Mouse (Mus musculus): ENCODE data around the gene Rbm4.

Rbm4 gene

GRCm38 (mm10) chr19:4793831-4794422 is at the start of gene Rbm4:
TSS of gene Rbm4 (minus strand) at chr19:4793901.
- peak; percentile 97 for DNase-seq (ENCODE audit: low spot score in 2 of 2)

GRCm38 (mm10) chr19:4842611-4843010 is 48.9 kb upstream of the Rbm4 start:
- DNase-seq (ENCODE audit: low spot score in 2 of 2): no peak

GRCm38 (mm10) chr19:4840848-4841247 is 47.1 kb upstream of the Rbm4 start:
- no peak for DNase-seq (ENCODE audit: low spot score in 2 of 2)

- DNase-seq (ENCODE audit: low spot score in 2 of 2): peak; percentile 95
Measured at GRCm38 (mm10) chr19:4839149-4839548, 45.4 kb upstream of the Rbm4 start, which contains the start of the genes Ccs and Ccdc87. TSS of gene Ccs (minus strand) at chr19:4839332. TSS of gene Ccdc87 (plus strand) at chr19:4839366.

- DNase-seq (ENCODE audit: low spot score in 2 of 2): no peak
Measured at GRCm38 (mm10) chr19:4838526-4839140, 44.9 kb upstream of the Rbm4 start.

GRCm38 (mm10) chr19:4837049-4837448 is 43.3 kb upstream of the Rbm4 start:
- DNase-seq (ENCODE audit: low spot score in 2 of 2): no peak

- no peak for DNase-seq (ENCODE audit: low spot score in 2 of 2)
Measured at GRCm38 (mm10) chr19:4836096-4836495, 42.4 kb upstream of the Rbm4 start.

GRCm38 (mm10) chr19:4833977-4834376 is 40.3 kb upstream of the Rbm4 start:
- no peak for DNase-seq (ENCODE audit: low spot score in 2 of 2)

- no peak for DNase-seq (ENCODE audit: low spot score in 2 of 2)
Measured at GRCm38 (mm10) chr19:4829156-4829555, 35.5 kb upstream of the Rbm4 start.

GRCm38 (mm10) chr19:4828444-4829114 is 34.9 kb upstream of the Rbm4 start:
- no peak for DNase-seq (ENCODE audit: low spot score in 2 of 2)

GRCm38 (mm10) chr19:4820678-4821303 is 27.1 kb upstream of the Rbm4 start:
- no peak for DNase-seq (ENCODE audit: low spot score in 2 of 2)

- DNase-seq (ENCODE audit: low spot score in 2 of 2): no peak
Measured at GRCm38 (mm10) chr19:4817182-4817835, 23.6 kb upstream of the Rbm4 start.

- peak; percentile 21 to 43 for DNase-seq (ENCODE audit: low spot score in 2 of 2)
Measured at GRCm38 (mm10) chr19:4813015-4813414, 19.3 kb upstream of the Rbm4 start.

- DNase-seq (ENCODE audit: low spot score in 2 of 2): peak; percentile 9 to 10
Measured at GRCm38 (mm10) chr19:4812334-4812949, 18.7 kb upstream of the Rbm4 start.

GRCm38 (mm10) chr19:4811909-4812242 is 18.2 kb upstream of the Rbm4 start:
- no peak for DNase-seq (ENCODE audit: low spot score in 2 of 2)

- DNase-seq (ENCODE audit: low spot score in 2 of 2): peak; percentile 96 to 97
Measured at GRCm38 (mm10) chr19:4811063-4811908, 17.6 kb upstream of the Rbm4 start, which contains the start of the genes Gm21992 and Rbm14. TSS of gene Gm21992 (minus strand) at chr19:4811612. TSS of gene Rbm14 (minus strand) at chr19:4811634.

GRCm38 (mm10) chr19:4810746-4811062 is 17.0 kb upstream of the Rbm4 start:
- DNase-seq (ENCODE audit: low spot score in 2 of 2): no peak

- DNase-seq (ENCODE audit: low spot score in 2 of 2): no peak
Measured at GRCm38 (mm10) chr19:4810309-4810708, 16.6 kb upstream of the Rbm4 start.

GRCm38 (mm10) chr19:4803283-4803682 is 9.6 kb upstream of the Rbm4 start:
- DNase-seq (ENCODE audit: low spot score in 2 of 2): no peak

GRCm38 (mm10) chr19:4802691-4803091 is 9.0 kb upstream of the Rbm4 start:
- DNase-seq (ENCODE audit: low spot score in 2 of 2): no peak

- no peak for DNase-seq (ENCODE audit: low spot score in 2 of 2)
Measured at GRCm38 (mm10) chr19:4799083-4799482, 5.4 kb upstream of the Rbm4 start.

Measured in natural killer cell, adult 2 months (primary cell).